Mouse (Mus musculus) liver, embryonic 14.5 days (tissue): ENCODE results near the gene Sag. TPM values are rescaled to one million over a fixed set of nuclear protein-coding genes. Genes with fewer than 3 reads are reported as not detected.

Experiments
- ATAC-seq: fragments of 200-750 bp; cut with Nextera tagmentation; 2 replicates; pipeline ENCODE4 v1.8.0; 2017; ENCODE audit warnings: moderate number of reproducible peaks, mild to moderate bottlenecking, moderate library complexity; ENCODE audit not compliant: insufficient read depth
- DNase-seq, 3 experiments: peaks; one replicate each; pipeline ENCODE4 v3.0.0-alpha.2; 2012 to 2013; ENCODE audit warnings: low read depth in 3 of 3, low spot score in 3 of 3
- H3K27ac ChIP-seq: fragments of 300-500 bp; sonication (generic); 2 replicates; pipeline ENCODE4 v1.5.1; 2014; ENCODE audit warnings: moderate library complexity, mild to moderate bottlenecking, control low read depth, inconsistent platforms
- H3K27me3 ChIP-seq: fragments of 300-500 bp; sonication (generic); 2 replicates; pipeline ENCODE4 v1.6.1; 2014; ENCODE audit warnings: mild to moderate bottlenecking, low read length, moderate library complexity; ENCODE audit not compliant: control insufficient read depth, insufficient read depth
- H3K36me3 ChIP-seq: fragments of 300-500 bp; sonication (generic); replicated peaks from 2 replicates; pipeline ENCODE4 v1.6.1; 2014; ENCODE audit warnings: low read depth; ENCODE audit not compliant: control insufficient read depth, insufficient read depth
- H3K4me1 ChIP-seq, 2 experiments: fragments of 200-500 bp in 1 of 2; fragments of 300-500 bp in 1 of 2; sonication (generic) in 1 of 2; replicated peaks; 2 replicates each; pipeline ENCODE4 v1.6.1; 2012 to 2014; ENCODE audit warnings: antibody characterized with exemption in 1 of 2, inconsistent platforms in 1 of 2, low read length in 1 of 2; ENCODE audit not compliant: control insufficient read depth in 2 of 2, insufficient read depth in 2 of 2
- H3K4me2 ChIP-seq: fragments of 300-500 bp; sonication (generic); 2 replicates; pipeline ENCODE4 v1.6.1; 2014; ENCODE audit warnings: low read depth, mild to moderate bottlenecking, control low read depth, moderate library complexity
- H3K4me3 ChIP-seq, 2 experiments: fragments of 200-500 bp in 1 of 2; fragments of 300-500 bp in 1 of 2; sonication (generic) in 1 of 2; 2 replicates each; pipeline ENCODE4 v1.5.1; 2012 to 2014; ENCODE audit warnings: low read depth in 2 of 2, low read length in 2 of 2, mild to moderate bottlenecking in 2 of 2, control low read depth in 1 of 2, inconsistent platforms in 1 of 2, moderate library complexity in 1 of 2; ENCODE audit not compliant: insufficient read depth in 1 of 2
- H3K9ac ChIP-seq: fragments of 300-500 bp; sonication (generic); replicated peaks from 2 replicates; pipeline ENCODE4 v1.6.1; 2014; ENCODE audit warnings: mild to moderate bottlenecking, control low read depth, moderate library complexity
- H3K9me3 ChIP-seq: fragments of 300-500 bp; sonication (generic); 2 replicates; pipeline ENCODE4 v1.6.1; 2016; ENCODE audit warnings: low read length, mixed read lengths; ENCODE audit not compliant: control insufficient read depth
- CTCF ChIP-seq: IDR thresholded peaks from 2 replicates; pipeline ENCODE4 v1.5.1; 2016; ENCODE audit warnings: antibody characterized with exemption, low read depth, control low read depth
- EP300 ChIP-seq: IDR thresholded peaks from 2 replicates; pipeline ENCODE4 v1.6.1; 2016; ENCODE audit warnings: antibody characterized with exemption, low read depth
- WGBS: fragments of 180-500 bp; shearing (Covaris S2); extraction: QIAGEN DNeasy Blood & Tissue Kit; methylation state at CpG from one replicate; pipeline ENCODE4 v1.1.7; 2014; ENCODE audit not compliant: insufficient replicate concordance; 5-methylcytosine and 5-hydroxymethylcytosine counted together
- polyA plus RNA-seq, 2 experiments: library from polyadenylated mRNA; depleted of rRNA in 1 of 2; stranded (reverse) in 1 of 2; unstranded in 1 of 2; fragments of >200 nt; fragmentation: Nextera tagmentation in 1 of 2; extraction: Ambion mirVana in 1 of 2; gene quantifications; 2 replicates each; pipeline versions ENCODE4 v1.2.1 to v1.2.3; 2012 to 2014

The Sag gene
- polyA plus RNA-seq, 2 experiments, result 0.27 to 0.67 TPM

DNA sequence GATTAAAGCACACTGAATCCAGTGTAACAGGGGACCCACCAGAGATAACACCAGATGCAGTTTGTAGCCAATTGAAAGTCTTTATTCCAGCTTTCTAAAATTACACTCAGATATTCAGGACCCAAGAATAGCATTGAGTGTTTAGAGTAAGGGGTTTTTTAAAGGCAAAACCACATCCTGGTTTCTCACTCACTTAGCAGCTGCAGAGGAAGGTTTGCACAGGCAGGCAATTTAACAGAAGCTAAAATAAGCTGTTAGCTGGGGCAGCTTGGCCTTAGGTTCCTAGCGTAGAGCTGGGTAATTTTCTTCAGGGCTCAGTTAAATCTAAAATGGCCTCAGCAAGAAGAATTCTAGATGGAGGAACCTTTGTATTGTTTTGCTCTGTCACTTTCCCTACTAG, 63.2 kb downstream of the Sag start:
- peaks cover 0 to 7% of the 10 kb centered on the region in 2 experiments; a peak in 1 of 4 replicates for H3K4me1 ChIP-seq
- no peak for TF ChIP-seq CTCF
- no peak for TF ChIP-seq EP300
- WGBS, result 53% methylated on average over 1 of the region's 1 CpGs

DNA sequence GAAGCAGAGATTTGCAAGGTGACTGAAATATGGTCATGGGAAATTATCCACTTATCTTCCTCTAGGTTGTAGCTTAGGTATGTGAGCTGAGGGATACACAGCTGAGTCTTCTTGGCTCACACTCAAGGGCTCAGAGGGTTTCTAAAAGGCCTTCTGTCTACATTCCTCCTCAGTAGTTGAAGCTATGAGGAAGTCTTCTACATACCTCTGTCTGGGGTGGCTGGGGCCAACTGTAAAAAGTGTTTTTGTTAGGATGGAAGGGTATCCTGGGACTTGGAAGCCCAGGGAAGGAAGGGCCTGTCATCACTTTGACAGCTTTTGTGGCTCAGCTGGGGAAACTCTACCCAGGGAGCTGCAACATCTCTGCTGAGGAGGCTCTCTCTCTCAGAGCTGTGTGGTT, 68.1 kb downstream of the Sag start:
- H3K9me3 ChIP-seq, result no peaks in the 10 kb centered on the region
- H3K36me3 ChIP-seq, result no peaks in the 10 kb centered on the region
- no peak overlapping the region for H3K27ac ChIP-seq
- H3K4me2 ChIP-seq, result no peak overlapping the region
- ATAC-seq, result no peak
- no peak for DNase-seq
- H3K27me3 ChIP-seq, result no peaks in the 10 kb centered on the region
- no peak overlapping the region for H3K9ac ChIP-seq
- H3K4me1 ChIP-seq, result peaks cover 3 to 14% of the 10 kb centered on the region in 2 experiments
- no peak for TF ChIP-seq CTCF
- no peak overlapping the region for H3K4me3 ChIP-seq

More for the DNA sequence above, 63.2 kb downstream of the Sag start:
- H3K9ac ChIP-seq, result no peak overlapping the region
- ATAC-seq (no peak), DNase-seq (no peak)
- H3K4me2 ChIP-seq, result no peak overlapping the region
- no peaks in the 10 kb centered on the region for H3K9me3 ChIP-seq
- no peak overlapping the region for H3K4me3 ChIP-seq
- H3K27me3 ChIP-seq, result no peaks in the 10 kb centered on the region
- no peaks in the 10 kb centered on the region for H3K36me3 ChIP-seq
- H3K27ac ChIP-seq, result no peak overlapping the region

DNA sequence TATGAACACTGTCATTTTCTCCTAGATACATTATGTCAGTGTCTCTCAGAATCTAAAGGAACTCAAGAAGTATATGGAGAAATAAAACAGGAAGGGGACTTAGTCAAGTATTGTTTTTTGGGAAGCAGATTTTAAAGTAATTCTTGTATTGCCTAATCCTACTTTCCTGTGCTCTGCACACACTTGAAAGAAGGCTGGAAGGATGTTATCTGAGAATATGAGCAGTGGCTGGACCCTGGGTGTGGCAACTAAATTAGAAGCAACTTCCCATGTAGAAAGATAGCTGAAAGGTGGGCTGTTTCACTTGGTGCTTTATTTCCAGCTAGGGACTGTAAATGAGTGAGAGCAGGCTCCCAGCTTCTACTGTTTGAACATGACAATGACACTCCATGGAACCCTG, 69.6 kb downstream of the Sag start:
- H3K4me2 ChIP-seq, result no peak overlapping the region
- no peak overlapping the region for H3K4me3 ChIP-seq

DNA sequence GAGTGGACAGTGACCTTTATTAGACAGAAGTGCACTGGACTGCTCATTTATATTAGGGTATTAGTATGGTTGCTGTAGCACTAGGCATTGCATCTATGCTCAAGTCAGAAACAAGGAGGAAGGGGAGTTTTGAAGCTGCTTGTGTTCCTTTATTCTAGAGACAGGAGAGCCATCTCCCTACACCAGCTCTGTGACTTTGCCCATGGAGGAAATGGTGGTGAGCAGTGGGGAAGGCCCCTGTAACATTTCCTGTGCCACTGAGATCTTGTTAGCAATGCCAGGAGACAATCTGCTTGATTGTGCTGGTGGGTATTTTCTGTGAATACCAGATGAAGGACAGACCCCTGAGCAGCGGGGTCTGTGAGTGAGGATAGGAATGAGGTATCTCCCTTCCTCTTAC, 72.6 kb downstream of the Sag start:
- Histone ChIP-seq H3K9me3 (no peaks in the 10 kb centered on the region), H3K4me1 (peaks cover 3 to 36% of the 10 kb centered on the region in 2 experiments)
- no peak for ATAC-seq

More for the DNA sequence above, 69.6 kb downstream of the Sag start:
- no peaks in the 10 kb centered on the region for H3K9me3 ChIP-seq
- no peak overlapping the region for H3K9ac ChIP-seq
- DNase-seq (no peak), ATAC-seq (no peak)
- no peak for TF ChIP-seq CTCF
- no peak for TF ChIP-seq EP300
- H3K27ac ChIP-seq, result no peak overlapping the region
- peaks cover 3 to 24% of the 10 kb centered on the region in 2 experiments for H3K4me1 ChIP-seq
- no peaks in the 10 kb centered on the region for H3K27me3 ChIP-seq
- H3K36me3 ChIP-seq, result no peaks in the 10 kb centered on the region

DNA sequence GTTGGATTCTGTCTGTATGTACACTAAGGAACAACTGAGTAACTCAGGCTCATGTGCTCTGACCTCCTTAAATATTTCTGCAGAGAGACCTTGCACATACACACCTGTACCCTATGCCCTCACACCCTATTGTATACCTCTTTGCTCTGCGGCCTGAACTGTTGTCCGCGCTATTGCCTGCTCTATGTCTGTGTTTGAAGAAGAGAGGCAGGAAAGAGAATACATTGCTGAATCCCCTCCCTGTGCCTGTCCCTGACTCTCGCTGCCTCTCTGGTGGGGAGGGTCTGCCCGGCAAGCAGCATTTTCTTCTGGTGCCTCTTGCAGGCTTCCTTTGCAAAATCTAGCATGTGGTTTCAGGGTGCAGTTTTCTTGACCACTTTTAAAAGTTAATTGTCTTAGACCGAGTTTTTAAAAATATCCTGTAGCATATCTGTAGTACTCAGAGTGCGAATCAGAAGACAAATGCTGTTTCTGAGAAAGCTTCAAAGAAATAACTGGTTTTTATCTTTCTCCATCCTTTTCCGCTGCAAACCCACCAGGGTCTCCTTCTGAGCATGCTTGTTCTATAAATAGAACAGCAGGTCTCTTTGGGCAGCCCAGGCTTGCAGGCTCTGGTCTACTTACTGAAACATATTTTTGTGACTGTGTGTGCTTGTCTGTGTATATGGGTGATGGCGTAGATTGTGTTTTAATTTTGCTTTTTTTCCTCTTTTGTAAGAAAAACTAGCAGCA, 74.2 kb downstream of the Sag start:
- Histone ChIP-seq H3K27me3 (no peaks in the 10 kb centered on the region), H3K4me3 (no peak overlapping the region), H3K36me3 (0 out of 2 replicates have a peak, but pooled peaks cover 3% of the 10 kb centered on the region), H3K27ac (no peak overlapping the region), H3K4me2 (no peak overlapping the region), H3K4me1 (peaks cover 3 to 36% of the 10 kb centered on the region in 2 experiments), H3K9me3 (no peaks in the 10 kb centered on the region), H3K9ac (no peak overlapping the region)
- WGBS, result 15% methylated on average over 9 of the region's 9 CpGs
- no peak for TF ChIP-seq EP300
- no peak for TF ChIP-seq CTCF
- ATAC-seq (no peak), DNase-seq (no peak)

More for the DNA sequence above, 72.6 kb downstream of the Sag start:
- no peak overlapping the region for H3K9ac ChIP-seq
- H3K4me2 ChIP-seq, result no peak overlapping the region
- TF ChIP-seq CTCF, result no peak
- WGBS, result 48% methylated on average over 1 of the region's 1 CpGs
- no peak overlapping the region for H3K27ac ChIP-seq
- DNase-seq, result no peak
- H3K4me3 ChIP-seq, result no peak overlapping the region
- H3K36me3 ChIP-seq, result no peaks in the 10 kb centered on the region
- no peaks in the 10 kb centered on the region for H3K27me3 ChIP-seq
